Mouse (Mus musculus) inflammation-experienced regulatory T-cells (primary cell): ENCODE results near the gene Abce1. TPM values are rescaled to one million over a fixed set of nuclear protein-coding genes. Genes with fewer than 3 reads are reported as not detected.

Experiments used
- polyA plus RNA-seq, 2 experiments: library from polyadenylated mRNA; unstranded; fragments of 100-300 nt; shearing (Covaris generic); gene quantifications; one replicate each; pipeline ENCODE4 v1.2.1; 2017

Gene Abce1
- polyA plus RNA-seq: 100 to 1,000 TPM in 1 of 2 experiments, 10 to 100 TPM in 1; 78.6 to 101 TPM

DNA sequence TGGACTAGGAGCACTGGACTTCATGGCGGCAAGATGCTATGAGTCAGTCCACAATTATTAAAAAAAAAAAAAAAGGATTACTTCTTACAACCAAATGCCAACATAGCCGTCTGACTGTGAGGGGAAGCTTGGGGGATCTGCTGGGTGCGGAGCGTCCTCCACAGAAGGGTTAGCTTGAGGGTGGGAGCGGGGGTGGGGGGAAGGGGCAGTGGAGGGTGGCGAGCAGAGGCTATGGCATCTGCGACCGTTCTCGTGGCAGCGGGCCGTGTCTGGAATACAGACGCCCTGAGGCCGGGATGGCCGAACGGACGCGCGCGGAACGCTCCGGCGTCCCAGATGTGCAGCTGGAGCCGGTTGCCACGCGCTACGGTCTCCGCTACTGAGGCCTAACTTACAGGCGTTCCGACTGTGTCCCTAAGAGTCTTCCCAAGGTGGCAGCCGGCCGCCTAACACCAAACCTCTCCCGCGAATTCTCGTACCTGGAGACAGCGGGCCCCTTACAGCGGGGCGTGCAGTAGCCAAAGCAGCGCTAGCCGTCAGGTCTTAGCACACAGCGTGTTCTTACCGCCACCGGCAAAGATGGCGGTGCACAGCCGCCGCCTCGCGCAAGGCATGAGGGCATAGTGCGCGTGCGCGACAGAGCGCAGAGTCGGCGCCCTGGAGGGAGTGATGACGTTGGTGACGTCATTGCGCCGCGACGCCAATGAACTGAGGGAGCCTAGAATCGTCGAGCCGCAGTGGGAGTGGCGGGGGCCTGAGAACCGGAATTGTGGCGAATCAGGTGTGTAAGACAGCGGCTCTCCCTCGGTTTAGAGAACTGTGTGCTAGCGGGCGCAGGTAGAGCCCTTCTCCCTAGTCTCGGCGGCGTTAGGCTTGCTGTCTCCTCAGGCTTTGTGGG lies at the start of gene Abce1, which contains the start of gene Anapc10:
Gene Abce1 (minus strand): TSS at position 677 of the 898 bp plus-strand sequence.
Gene Anapc10 (plus strand): TSS at position 757 of the 898 bp plus-strand sequence.

DNA sequence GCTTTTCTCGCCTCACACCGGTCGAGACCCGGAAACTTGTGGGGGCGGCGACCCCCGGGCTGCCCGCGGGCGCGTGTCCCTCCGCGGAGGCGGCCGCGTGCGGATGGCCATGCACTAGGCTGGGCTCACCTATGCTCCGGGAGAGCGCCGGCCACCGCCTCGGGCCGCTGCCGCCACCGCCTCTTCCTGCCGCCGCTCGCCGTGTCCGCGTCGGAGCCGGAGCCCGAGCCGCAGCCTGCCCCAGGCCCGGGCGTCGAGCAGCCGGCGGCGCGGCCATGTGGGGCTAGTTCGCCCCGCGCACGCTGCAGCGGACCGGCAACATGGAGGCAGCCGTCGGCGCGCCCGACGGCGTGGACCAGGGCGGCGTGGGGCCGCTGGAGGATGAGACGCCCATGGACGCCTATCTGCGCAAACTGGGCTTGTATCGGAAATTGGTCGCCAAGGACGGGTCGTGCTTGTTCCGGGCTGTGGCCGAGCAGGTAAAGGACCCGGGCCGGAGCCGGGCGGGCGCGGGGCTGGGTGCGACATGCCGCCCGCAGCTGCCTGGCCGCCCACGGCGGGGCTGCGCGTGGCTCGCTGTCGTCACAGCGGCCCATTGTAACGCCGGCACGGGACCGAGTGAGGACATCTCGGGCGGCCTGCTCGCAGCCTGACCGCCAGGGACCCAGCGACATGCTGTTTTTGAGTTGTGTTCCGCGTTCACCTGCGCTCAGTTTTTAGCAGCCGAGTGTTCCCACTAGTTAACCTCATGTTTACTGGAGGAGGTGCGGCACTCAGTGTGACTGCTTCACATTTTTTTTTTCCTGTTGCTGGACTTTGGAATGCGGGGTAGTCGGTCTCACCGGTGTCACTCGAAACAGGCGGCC lies 71.7 kb downstream of the Abce1 start, which contains the start of gene Otud4:
Gene Otud4 (plus strand): TSS at position 33 of the 866 bp plus-strand sequence.

Other genes starting within 250 kb of the Abce1 start
- gene Otud4, start 72.1 kb downstream of the Abce1 start, polyA plus RNA-seq: 10 to 100 TPM; 37.4 to 39.0 TPM
- gene Anapc10, start 80 bp upstream of the Abce1 start, polyA plus RNA-seq: 10 to 100 TPM; 25.5 to 37.0 TPM